8 mouse cellular contexts compared by ENCODE assay signal in the genomic region with DNA sequence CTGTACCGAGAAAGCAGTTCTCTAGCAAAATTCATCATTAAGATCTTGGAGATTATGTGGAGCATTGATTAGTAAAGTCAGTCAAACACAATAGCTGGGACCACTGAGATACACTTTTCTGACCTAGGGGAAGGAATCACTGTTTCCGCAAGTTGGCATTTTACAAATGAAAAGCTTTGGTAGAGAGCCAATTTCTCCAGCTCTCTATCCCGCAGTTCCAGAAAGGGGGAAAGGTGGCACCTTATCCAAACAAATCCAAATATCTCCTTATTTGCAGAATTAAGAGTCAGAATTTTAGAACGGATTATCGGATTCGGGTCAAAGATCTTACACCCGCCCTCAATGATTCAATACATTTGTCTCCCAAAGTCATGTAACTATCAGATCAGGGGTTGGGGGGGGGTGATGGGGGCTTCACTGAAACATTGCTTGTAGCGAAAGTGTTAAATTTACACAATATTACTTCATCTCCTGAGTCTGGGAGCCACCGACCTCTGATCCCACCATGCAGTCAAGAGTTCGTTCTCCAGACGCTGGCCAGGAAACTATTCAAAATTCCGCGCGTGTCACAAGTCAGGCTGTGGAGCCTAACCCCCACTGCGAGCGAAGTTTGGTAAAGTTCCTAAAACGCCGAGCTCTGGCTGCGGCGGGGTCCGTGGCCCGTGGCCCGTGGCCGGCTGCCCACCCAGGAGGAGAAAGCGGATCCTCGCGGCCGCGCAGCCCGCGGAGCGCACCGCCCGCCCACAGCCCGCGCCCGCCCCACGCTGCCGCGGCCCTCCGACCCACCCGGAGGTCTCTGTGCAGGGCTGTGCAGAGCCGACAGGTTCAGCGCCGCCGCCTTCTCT. TPM values are rescaled to one million over a fixed set of nuclear protein-coding genes. Genes with fewer than 3 reads are reported as not detected.
DNase-seq lines count a peak whose midpoint lies in the region; ATAC-seq and TF ChIP-seq lines count a peak whose summit lies in the region.

No protein-coding gene starts in this region.

- peak overlapping the region; percentile 65 for H3K4me3 ChIP-seq in forebrain, embryonic 11.5 days (ENCODE audit: low read depth, low read length)
- peak overlapping the region; percentile 70 for H3K4me3 ChIP-seq in liver, embryonic 11.5 days (ENCODE audit: low read depth, low read length)
- H3K4me3 ChIP-seq in olfactory bulb, adult 2 months (ENCODE audit: insufficient read depth, low read depth, low read length): peak overlapping the region; percentile 95

- H3K4me2 ChIP-seq in forebrain, embryonic 11.5 days (ENCODE audit: low read depth, low read length, severe bottlenecking): peak overlapping the region; percentile 99
- peak overlapping the region; percentile 92 for H3K4me2 ChIP-seq in liver, embryonic 11.5 days

- TF ChIP-seq POLR2A in olfactory bulb, adult 2 months (IDR thresholded peaks at IDR 0.05; ENCODE audit: insufficient read depth, low read depth, low read length): no peak

- no peak for TF ChIP-seq CTCF in olfactory bulb, adult 2 months (IDR thresholded peaks at IDR 0.05; ENCODE audit: insufficient read depth, low read depth, low read length)

- 4% methylated on average over 45 of the region's 46 CpGs for WGBS in forebrain, embryonic 11.5 days
- 6% methylated on average over 44 of the region's 46 CpGs for WGBS in liver, embryonic 11.5 days
- WGBS in olfactory bulb, adult 2 months: 7% methylated on average over 46 of the region's 46 CpGs

- no peak; the same call in 1 of the 2 replicates for ATAC-seq in forebrain, embryonic 11.5 days (replicated peaks; ENCODE audit: low FRiP score)
- ATAC-seq in liver, embryonic 11.5 days (replicated peaks; ENCODE audit: low FRiP score): 0 out of 2 replicates have a peak, but pooled peaks have one; percentile 11
- no peak for ATAC-seq in erythroid progenitor cell, adult 5-6 weeks (replicated peaks; ENCODE audit: low FRiP score, poor library complexity, severe bottlenecking)

- peaks cover 10% of the 10 kb centered on the region for H3K27me3 ChIP-seq in forebrain, embryonic 11.5 days (ENCODE audit: control insufficient read depth, insufficient read depth, low read length)
- H3K27me3 ChIP-seq in liver, embryonic 11.5 days (replicated peaks; ENCODE audit: control insufficient read depth, insufficient read depth, low read length): peaks cover 20% of the 10 kb centered on the region

- peaks cover 6% of the 10 kb centered on the region; the same call in 1 of the 2 replicates for H3K4me1 ChIP-seq in forebrain, embryonic 11.5 days (replicated peaks; ENCODE audit: control insufficient read depth, insufficient read depth, low read length)
- no peaks in the 10 kb centered on the region for H3K4me1 ChIP-seq in liver, embryonic 11.5 days (replicated peaks; ENCODE audit: control insufficient read depth, insufficient read depth, low read length)
- peaks cover 8% of the 10 kb centered on the region for H3K4me1 ChIP-seq in olfactory bulb, adult 2 months (ENCODE audit: control insufficient read depth, insufficient read depth, low read length)

- no peak overlapping the region for H3K27ac ChIP-seq in forebrain, embryonic 11.5 days (ENCODE audit: low read depth, low read length)
- no peak overlapping the region for H3K27ac ChIP-seq in liver, embryonic 11.5 days (ENCODE audit: low read depth, low read length)
- no peak overlapping the region for H3K27ac ChIP-seq in olfactory bulb, adult 2 months (ENCODE audit: insufficient read depth, low read depth, low read length)

- peak overlapping the region; percentile 77 for H3K9ac ChIP-seq in forebrain, embryonic 11.5 days (ENCODE audit: low read length)
- H3K9ac ChIP-seq in liver, embryonic 11.5 days (ENCODE audit: low read depth, low read length): peak overlapping the region; percentile 66

- no peaks in the 10 kb centered on the region for H3K9me3 ChIP-seq in forebrain, embryonic 11.5 days (ENCODE audit: control insufficient read depth, low read length)
- H3K9me3 ChIP-seq in liver, embryonic 11.5 days (ENCODE audit: control insufficient read depth, low read length): no peaks in the 10 kb centered on the region

- DNase-seq in right cerebral cortex, postnatal 10 days (ENCODE audit: low spot score in 2 of 2): peak; percentile 36 to 37
- DNase-seq in right cerebral cortex, adult 18-20 months: no peak
- no peak for DNase-seq in forebrain, embryonic 11.5 days (ENCODE audit: low spot score)
- DNase-seq in liver, embryonic 11.5 days (ENCODE audit: low spot score): no peak
- DNase-seq in left cerebral cortex, adult 9 months (ENCODE audit: low spot score in 2 of 2): no peak
- DNase-seq in c-Kit-positive CD71-positive TER-119-positive erythroid progenitor cells, embryonic 14.5 days (ENCODE audit: low spot score): no peak

- no peaks in the 10 kb centered on the region for H3K36me3 ChIP-seq in forebrain, embryonic 11.5 days (ENCODE audit: control insufficient read depth, insufficient read depth, low read length)
- H3K36me3 ChIP-seq in liver, embryonic 11.5 days (ENCODE audit: control insufficient read depth, insufficient read depth, low read length): no peaks in the 10 kb centered on the region

RNA-seq across cellular contexts. Expression of a gene that starts 0.6 kb away (rescaled TPM):
- 4.0 and 5.5 TPM in 2 replicates for polyA plus RNA-seq in forebrain, embryonic 11.5 days (2014; fragmentation: Nextera tagmentation; extraction: Ambion mirVana)
- polyA plus RNA-seq in liver, embryonic 11.5 days (2014; fragmentation: Nextera tagmentation; extraction: Ambion mirVana): 10.3 and 12.3 TPM in 2 replicates
- polyA plus RNA-seq in olfactory bulb, adult 2 months (2012; ENCODE audit: insufficient read depth, insufficient read length, low replicate concordance, missing spikeins): not detected in 2 replicates
- not detected in 2 replicates for total RNA-seq in erythroid progenitor cell, adult 5-6 weeks (2015; ENCODE audit: low replicate concordance)
- 0.98 TPM in 1 of 2 replicates, not detected in the other for total RNA-seq in erythroid progenitor cell, adult 5-6 weeks (2017; ENCODE audit: low replicate concordance)

RNA-seq across cellular contexts. Expression of a gene that starts 25.9 kb away (rescaled TPM):
- not detected in 2 replicates for polyA plus RNA-seq in forebrain, embryonic 11.5 days (2014; fragmentation: Nextera tagmentation; extraction: Ambion mirVana)
- not detected in 2 replicates for polyA plus RNA-seq in liver, embryonic 11.5 days (2014; fragmentation: Nextera tagmentation; extraction: Ambion mirVana)
- not detected in 2 replicates for polyA plus RNA-seq in olfactory bulb, adult 2 months (2012; ENCODE audit: insufficient read depth, insufficient read length, low replicate concordance, missing spikeins)
- not detected in 2 replicates for total RNA-seq in erythroid progenitor cell, adult 5-6 weeks (2015; ENCODE audit: low replicate concordance)
- total RNA-seq in erythroid progenitor cell, adult 5-6 weeks (2017; ENCODE audit: low replicate concordance): not detected in 2 replicates

RNA-seq across cellular contexts. Expression of a gene that starts 30.1 kb away (rescaled TPM):
- polyA plus RNA-seq in forebrain, embryonic 11.5 days (2014; fragmentation: Nextera tagmentation; extraction: Ambion mirVana): 64.9 and 68.2 TPM in 2 replicates
- 20.3 and 22.9 TPM in 2 replicates for polyA plus RNA-seq in liver, embryonic 11.5 days (2014; fragmentation: Nextera tagmentation; extraction: Ambion mirVana)
- polyA plus RNA-seq in olfactory bulb, adult 2 months (2012; ENCODE audit: insufficient read depth, insufficient read length, low replicate concordance, missing spikeins): not detected in 2 replicates
- 3.6 TPM in 1 of 2 replicates, not detected in the other for total RNA-seq in erythroid progenitor cell, adult 5-6 weeks (2015; ENCODE audit: low replicate concordance)
- total RNA-seq in erythroid progenitor cell, adult 5-6 weeks (2017; ENCODE audit: low replicate concordance): not detected in 2 replicates

Comparison
In these comparisons a context has a peak if more than half of its experiments do, and no peak if none do; other contexts are left out.
1. DNase-seq: peak in right cerebral cortex, postnatal 10 days (2 of 2); none in right cerebral cortex, adult 18-20 months (single experiment), forebrain, embryonic 11.5 days (single experiment), liver, embryonic 11.5 days (single experiment), left cerebral cortex, adult 9 months (0 of 2) and c-Kit-positive CD71-positive TER-119-positive erythroid progenitor cells, embryonic 14.5 days (single experiment).
2. Peak in every context shown above with its lines, with median percentiles within 50 percentile points of each other: H3K4me3 ChIP-seq.